Mouse (Mus musculus): Measurements from ENCODE around the gene Gm26558.

- TF ChIP-seq CTCF (conservative IDR thresholded peaks at IDR 0.05; ENCODE audit: low read length) (no peak), POU5F1 (IDR thresholded peaks at IDR 0.05; ENCODE audit: borderline replicate concordance, low read length) (no peak)
These were observed 49.0 kb upstream of the Gm26558 start for GRCm38 (mm10) chr2:70710878-70711277.

All from E14TG2a.4 (cell line).